Mouse (Mus musculus) spleen, adult 2 months (tissue): Measurements from ENCODE around the gene Fam19a2. TPM values are rescaled to one million over a fixed set of nuclear protein-coding genes. Genes with fewer than 3 reads are reported as not detected.

Source experiments
- DNase-seq, 2 experiments: peaks; one replicate each; pipeline versions ENCODE4 v3.0.0 to v3.0.0-alpha.2; 2012 to 2021; ENCODE audit warnings: low spot score in 2 of 2, low read depth in 1 of 2
- H3K27ac ChIP-seq: fragments of 200-500 bp; 2 replicates; pipeline ENCODE4 v1.5.1; 2012; ENCODE audit warnings: low read length, inconsistent platforms; ENCODE audit not compliant: insufficient read depth
- H3K27me3 ChIP-seq: fragments of 200-500 bp; 2 replicates; pipeline ENCODE4 v1.6.1; 2012; ENCODE audit warnings: mild to moderate bottlenecking, moderate library complexity, low read length, inconsistent platforms; ENCODE audit not compliant: control insufficient read depth, insufficient read depth
- H3K36me3 ChIP-seq: fragments of 200-500 bp; 2 replicates; pipeline ENCODE4 v1.6.1; 2012; ENCODE audit warnings: mild to moderate bottlenecking, low read length, inconsistent platforms; ENCODE audit not compliant: control insufficient read depth, insufficient read depth
- H3K4me1 ChIP-seq: fragments of 200-500 bp; 2 replicates; pipeline ENCODE4 v1.6.1; 2011; ENCODE audit warnings: inconsistent platforms; ENCODE audit not compliant: control insufficient read depth, insufficient read depth, insufficient read length
- H3K4me3 ChIP-seq: fragments of 200-500 bp; 2 replicates; pipeline ENCODE4 v1.5.1; 2011; ENCODE audit warnings: mild to moderate bottlenecking, inconsistent platforms; ENCODE audit not compliant: insufficient read depth, insufficient read length; ENCODE audit errors: extremely low read depth
- CTCF ChIP-seq: fragments of 200-500 bp; IDR thresholded peaks from 2 replicates; pipeline ENCODE4 v1.5.1; 2011; ENCODE audit warnings: mild to moderate bottlenecking, inconsistent platforms; ENCODE audit not compliant: insufficient read depth, insufficient read length, insufficient replicate concordance; ENCODE audit errors: extremely low read depth
- POLR2A ChIP-seq: fragments of 200-500 bp; IDR thresholded peaks from 2 replicates; pipeline ENCODE4 v1.6.1; 2011; ENCODE audit warnings: low read depth, low read length, inconsistent platforms
- WGBS: fragments of 180-500 bp; shearing (Covaris S2); methylation state at CpG from one replicate; pipeline ENCODE4 v1.1.7; 2018; 5-methylcytosine and 5-hydroxymethylcytosine counted together
- polyA plus RNA-seq: library from polyadenylated mRNA; depleted of rRNA; stranded (reverse); fragments of >200 nt; gene quantifications from 2 replicates; pipeline ENCODE4 v1.2.3, GENCODE M21; 2012

Gene Fam19a2
- polyA plus RNA-seq, 1 experiment = not detected

- H3K27me3 ChIP-seq = no peaks in the 10 kb centered on the region
Observed at GRCm38 (mm10) chr10:123636655-123637054, 372.9 kb downstream of the Fam19a2 start.

DNA sequence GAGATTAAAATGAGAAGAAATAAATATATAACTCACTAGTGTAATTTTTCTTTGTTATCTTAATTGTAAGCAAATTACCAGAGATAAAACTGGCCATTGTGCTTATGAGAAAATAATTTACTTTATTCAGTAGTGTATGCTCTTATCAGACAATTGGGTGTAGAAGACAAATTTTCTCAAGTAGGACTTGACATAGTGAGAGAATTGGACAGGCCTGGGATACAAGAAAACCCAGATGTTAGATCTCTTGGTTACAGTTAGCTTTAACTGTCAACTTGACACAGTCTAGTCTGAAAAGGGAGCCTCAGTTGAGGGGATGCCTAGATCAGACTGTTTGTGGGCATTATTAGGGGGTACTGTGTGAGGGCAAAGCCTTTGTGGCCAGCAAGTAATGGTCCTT lies 373.7 kb downstream of the Fam19a2 start:
- Histone ChIP-seq H3K36me3 (no peaks in the 10 kb centered on the region), H3K4me3 (no peak overlapping the region), H3K4me1 (no peaks in the 10 kb centered on the region), H3K27ac (no peak overlapping the region), H3K27me3 (no peaks in the 10 kb centered on the region)
- DNase-seq = no peak
- TF ChIP-seq POLR2A = no peak
- TF ChIP-seq CTCF = no peak

More at GRCm38 (mm10) chr10:123636655-123637054, 372.9 kb downstream of the Fam19a2 start:
- no peaks in the 10 kb centered on the region for H3K4me1 ChIP-seq
- DNase-seq = no peak
- no peak overlapping the region for H3K27ac ChIP-seq
- no peak overlapping the region for H3K4me3 ChIP-seq
- H3K36me3 ChIP-seq = no peaks in the 10 kb centered on the region
- TF ChIP-seq CTCF (no peak), POLR2A (no peak)
- 88% methylated on average over 5 of the region's 5 CpGs for WGBS

- no peak for TF ChIP-seq CTCF
- TF ChIP-seq POLR2A = no peak
- Histone ChIP-seq H3K27me3 (no peaks in the 10 kb centered on the region), H3K27ac (no peak overlapping the region), H3K4me1 (no peaks in the 10 kb centered on the region), H3K36me3 (no peaks in the 10 kb centered on the region), H3K4me3 (no peak overlapping the region)
- DNase-seq = no peak
- 87% methylated on average over 4 of the region's 4 CpGs for WGBS
Observed at GRCm38 (mm10) chr10:123645568-123645967, 381.8 kb downstream of the Fam19a2 start.

GRCm38 (mm10) chr10:123671208-123671607 lies 407.4 kb downstream of the Fam19a2 start:
- no peaks in the 10 kb centered on the region for H3K36me3 ChIP-seq
- TF ChIP-seq POLR2A (no peak), CTCF (no peak)
- H3K4me3 ChIP-seq = no peak overlapping the region
- no peak for DNase-seq
- H3K4me1 ChIP-seq = no peaks in the 10 kb centered on the region
- no peaks in the 10 kb centered on the region for H3K27me3 ChIP-seq
- no peak overlapping the region for H3K27ac ChIP-seq

GRCm38 (mm10) chr10:123678284-123678864 lies 414.6 kb downstream of the Fam19a2 start:
- Histone ChIP-seq H3K36me3 (no peaks in the 10 kb centered on the region), H3K27me3 (no peaks in the 10 kb centered on the region), H3K4me3 (no peak overlapping the region), H3K4me1 (no peaks in the 10 kb centered on the region), H3K27ac (no peak overlapping the region)
- 14% methylated on average over 7 of the region's 7 CpGs for WGBS
- TF ChIP-seq POLR2A (no peak), CTCF (no peak)
- DNase-seq = no peak

DNA sequence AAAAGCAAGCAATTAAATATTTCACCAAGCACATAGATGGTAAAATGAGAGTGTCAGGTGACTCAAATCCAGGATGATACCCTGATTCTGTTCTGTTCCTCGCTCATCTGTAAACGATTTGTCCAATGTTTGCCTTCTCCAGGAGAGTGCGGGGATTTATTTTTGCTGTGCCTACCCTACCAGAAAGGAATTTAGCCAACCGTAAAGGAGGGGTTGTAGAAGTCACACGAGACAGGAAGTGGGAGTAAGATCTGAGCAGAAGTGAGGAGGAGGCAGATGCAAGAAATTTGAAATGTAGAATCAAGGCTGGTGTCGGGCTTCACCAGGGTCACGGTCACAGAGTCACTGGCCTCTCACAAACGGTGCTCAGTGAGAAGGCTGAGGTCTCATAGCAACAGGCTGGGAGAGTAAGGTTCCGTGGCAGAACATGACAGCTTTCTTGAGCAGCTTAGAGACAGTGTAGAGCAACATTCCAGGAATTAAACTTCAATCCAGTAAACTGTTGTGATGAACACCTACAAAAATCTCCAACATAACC lies 419.0 kb downstream of the Fam19a2 start:
- Histone ChIP-seq H3K27ac (no peak overlapping the region), H3K4me3 (no peak overlapping the region), H3K27me3 (no peaks in the 10 kb centered on the region), H3K36me3 (no peaks in the 10 kb centered on the region), H3K4me1 (no peaks in the 10 kb centered on the region)
- no peak for DNase-seq
- no peak for TF ChIP-seq POLR2A
- no peak for TF ChIP-seq CTCF
- WGBS = 65% methylated on average over 9 of the region's 9 CpGs

DNA sequence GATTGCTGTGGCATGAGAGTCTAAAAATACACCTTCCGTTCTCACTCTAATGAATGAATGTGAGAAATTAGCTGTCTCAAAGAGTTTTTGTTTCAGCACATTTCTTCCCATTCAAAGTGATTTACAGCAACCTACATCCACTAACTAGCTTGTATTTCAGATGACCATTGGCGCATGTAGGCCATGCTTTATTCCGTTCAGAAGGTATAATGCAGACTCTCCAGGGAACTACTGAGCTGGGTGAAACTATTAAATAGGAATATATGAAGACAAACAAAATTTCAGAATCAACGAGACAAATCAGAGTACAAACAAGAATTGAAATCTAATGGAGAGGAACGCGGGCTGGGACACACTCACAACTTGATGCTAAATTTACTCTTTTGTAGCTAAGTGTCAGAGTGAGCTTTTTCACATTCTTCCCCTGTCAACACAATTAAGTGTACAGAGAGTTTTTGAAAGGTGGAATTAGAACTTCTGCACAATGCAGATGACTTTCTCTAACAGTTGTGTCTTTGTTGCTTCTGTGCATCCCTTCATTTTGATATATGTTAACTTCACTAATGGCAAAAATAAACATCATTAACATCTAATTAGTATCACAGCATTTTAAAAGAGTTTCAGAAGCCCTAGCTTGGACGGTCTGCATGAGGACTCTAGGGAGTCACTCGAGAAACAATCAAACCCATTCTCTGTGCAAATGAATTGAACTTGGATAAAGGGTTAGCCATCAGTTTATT lies 428.6 kb downstream of the Fam19a2 start:
- H3K36me3 ChIP-seq = no peaks in the 10 kb centered on the region
- no peak for DNase-seq
- H3K27ac ChIP-seq = no peak overlapping the region
- H3K4me1 ChIP-seq = no peaks in the 10 kb centered on the region
- no peaks in the 10 kb centered on the region for H3K27me3 ChIP-seq
- no peak overlapping the region for H3K4me3 ChIP-seq
- TF ChIP-seq CTCF = no peak
- TF ChIP-seq POLR2A = no peak
- WGBS = 87% methylated on average over 8 of the region's 8 CpGs
